Mouse (Mus musculus): ENCODE measurements around the gene Mrps5. TPM values are rescaled to one million over a fixed set of nuclear protein-coding genes. Genes with fewer than 3 reads are reported as not detected.

Gene Mrps5
- 10 to 100 TPM; 44.1 to 57.7 TPM for total RNA-seq (2023)

DNA sequence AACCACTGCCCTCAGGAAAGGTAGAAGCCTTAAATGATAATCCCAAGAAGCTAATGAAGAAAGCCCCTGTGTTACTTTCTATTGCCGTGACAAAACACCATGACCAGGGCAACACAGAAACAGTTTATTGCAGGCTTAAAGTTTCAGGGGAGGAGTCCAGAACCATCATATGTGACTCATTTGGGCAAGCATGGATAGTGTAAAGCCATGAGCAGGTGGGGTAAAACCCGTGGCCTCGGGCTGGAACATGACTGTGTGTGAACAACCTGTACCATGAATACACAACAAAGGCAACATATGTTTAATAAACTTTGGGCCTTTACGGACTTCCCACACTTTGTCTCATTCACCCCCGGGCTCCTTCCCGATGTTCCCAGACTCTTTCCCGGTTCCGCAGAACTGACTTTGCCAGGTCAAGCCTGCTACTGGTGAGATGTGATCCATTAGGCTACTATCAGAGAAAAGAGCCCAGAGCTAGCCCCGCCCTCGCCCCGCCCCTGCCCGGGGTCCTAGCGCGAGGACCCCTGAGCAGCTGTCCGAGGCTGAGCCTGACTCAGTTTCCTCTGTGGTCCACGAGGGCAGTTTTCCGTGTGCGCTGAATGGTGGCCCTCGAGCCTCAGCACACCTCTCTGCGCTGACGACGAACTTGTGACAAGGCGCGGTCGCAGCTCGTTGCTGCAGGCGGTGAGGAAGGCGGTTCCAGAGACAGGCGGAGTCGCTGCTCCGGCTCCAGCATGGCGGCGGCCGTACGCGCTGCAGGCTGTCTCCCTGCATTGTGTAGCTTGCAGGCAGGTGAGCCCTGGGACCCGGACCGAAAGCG lies at the start of gene Mrps5, which contains the start of gene Zfp661:
Mrps5 (plus strand) TSS at position 529 of the 820 bp plus-strand sequence.
Zfp661 (minus strand) TSS at position 401 of the 820 bp plus-strand sequence.

DNA sequence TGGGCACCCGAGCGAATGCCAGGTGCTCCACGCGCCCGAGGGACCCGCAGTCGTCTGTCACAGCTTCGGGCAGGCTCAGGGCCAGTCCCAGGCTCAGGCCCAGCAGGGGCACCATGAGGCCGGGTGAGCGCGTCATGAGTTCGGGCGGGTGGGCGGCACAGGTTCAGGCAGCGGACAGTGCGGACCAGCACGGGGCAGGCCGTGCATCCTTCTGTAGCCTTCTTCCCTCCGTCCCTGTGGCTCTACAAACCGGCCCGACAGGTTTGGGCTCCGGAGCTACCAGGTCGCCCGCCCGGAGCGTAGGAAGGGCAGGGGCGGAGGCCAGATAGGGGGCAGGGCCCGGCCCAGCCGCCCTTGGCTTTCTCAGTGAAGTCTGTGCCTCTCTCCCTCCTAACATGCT lies 45.8 kb upstream of the Mrps5 start, which contains the start of gene Prom2:
Prom2 (minus strand) TSS at position 283 of the 400 bp plus-strand sequence.

DNA sequence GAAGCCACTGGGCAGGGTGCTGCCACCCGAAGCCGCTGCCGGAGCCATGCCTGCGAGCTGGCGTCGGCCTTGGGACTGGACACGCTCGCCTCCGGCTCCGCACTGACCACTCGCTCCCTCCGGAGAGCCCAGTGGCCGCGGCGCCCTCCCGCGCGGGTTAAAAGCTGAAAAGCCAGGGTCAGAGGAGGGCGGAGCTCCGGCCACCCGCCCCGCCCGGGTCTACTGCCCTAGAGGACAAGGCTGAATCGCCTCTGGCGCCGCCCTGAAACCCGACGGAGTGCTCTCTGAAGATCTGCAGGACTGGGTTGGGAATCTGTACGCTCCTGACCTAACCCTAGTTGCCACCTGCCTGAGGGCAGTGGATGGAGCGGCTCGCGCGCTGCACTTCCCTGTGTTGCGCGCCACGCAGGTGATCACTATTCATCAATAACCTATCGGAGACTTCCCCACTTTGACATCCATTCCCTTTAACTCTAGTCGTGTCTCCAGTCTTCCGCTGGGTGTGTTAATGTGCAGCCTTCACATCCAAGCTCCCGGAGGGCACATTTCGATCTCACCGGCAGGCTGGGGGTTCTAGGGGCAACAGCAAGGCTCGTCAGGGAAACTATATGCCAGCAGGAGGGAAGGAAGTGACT lies 69.2 kb downstream of the Mrps5 start, which contains the start of gene Mal:
Mal (minus strand) TSS at position 610 of the 635 bp plus-strand sequence.

Other genes starting within 250 kb of the Mrps5 start
- gene Astl, start 248.6 kb upstream of the Mrps5 start, total RNA-seq (2023), result under 1 TPM; 0.33 to 0.66 TPM
- gene Adra2b, start 224.0 kb upstream of the Mrps5 start, total RNA-seq (2023), result not detected
- gene Gpat2, start 162.0 kb upstream of the Mrps5 start, total RNA-seq (2023), result not detected
- 1 to 10 TPM; 4.9 to 9.7 TPM for gene Fahd2a, start 142.7 kb upstream of the Mrps5 start, total RNA-seq (2023)
- 1 to 10 TPM; 1.2 to 1.7 TPM for gene Kcnip3, start 65.1 kb upstream of the Mrps5 start, total RNA-seq (2023)
- gene Prom2, start 45.8 kb upstream of the Mrps5 start, total RNA-seq (2023), result not detected
- gene Zfp661, start 128 bp upstream of the Mrps5 start, total RNA-seq (2023), result under 1 TPM; 0.88 to 0.94 TPM
- not detected for gene Mal, start 69.5 kb downstream of the Mrps5 start, total RNA-seq (2023)
- gene Mall, start 142.7 kb downstream of the Mrps5 start, total RNA-seq (2023), result not detected
- 1 to 10 TPM; 1.0 to 1.8 TPM for gene Nphp1, start 201.7 kb downstream of the Mrps5 start, total RNA-seq (2023)
- 1 to 10 TPM; 4.7 to 5.2 TPM for gene Mtln, start 205.3 kb downstream of the Mrps5 start, total RNA-seq (2023)
- gene Bub1, start 244.6 kb downstream of the Mrps5 start, total RNA-seq (2023), result 10 to 100 TPM; 24.6 to 26.3 TPM

Measured in neutrophil, adult 83 days (primary cell).